Mouse (Mus musculus): Measurements from ENCODE around the gene Ip6k3.

The Ip6k3 gene

GRCm38 (mm10) chr17:27181666-27182065 lies 14.1 kb upstream of the Ip6k3 start:
- DNase-seq, result no peak

- DNase-seq, result no peak
Observed at GRCm38 (mm10) chr17:27179681-27180280, 12.2 kb upstream of the Ip6k3 start.

GRCm38 (mm10) chr17:27178427-27179177 lies 11.0 kb upstream of the Ip6k3 start:
- DNase-seq, result no peak

- no peak for DNase-seq
Observed at GRCm38 (mm10) chr17:27178019-27178418, 10.4 kb upstream of the Ip6k3 start.

GRCm38 (mm10) chr17:27176754-27177153 lies 9.2 kb upstream of the Ip6k3 start:
- no peak for DNase-seq

- DNase-seq, result no peak
Observed at GRCm38 (mm10) chr17:27176287-27176686, 8.7 kb upstream of the Ip6k3 start.

- DNase-seq, result no peak
Observed at GRCm38 (mm10) chr17:27175196-27175874, 7.7 kb upstream of the Ip6k3 start.

- DNase-seq, result no peak
Observed at GRCm38 (mm10) chr17:27173715-27174114, 6.1 kb upstream of the Ip6k3 start.

GRCm38 (mm10) chr17:27172459-27172858 lies 4.9 kb upstream of the Ip6k3 start:
- DNase-seq, result no peak

GRCm38 (mm10) chr17:27171121-27171520 lies 3.5 kb upstream of the Ip6k3 start:
- DNase-seq, result no peak

- DNase-seq, result no peak
Observed at GRCm38 (mm10) chr17:27169952-27170695, 2.5 kb upstream of the Ip6k3 start.

- DNase-seq, result no peak
Observed at GRCm38 (mm10) chr17:27168569-27168968, 974 bp upstream of the Ip6k3 start.

GRCm38 (mm10) chr17:27166901-27167300 lies 694 bp downstream of the Ip6k3 start:
- DNase-seq, result no peak

GRCm38 (mm10) chr17:27165054-27165773 lies 2.4 kb downstream of the Ip6k3 start:
- peak; percentile 31 for DNase-seq

GRCm38 (mm10) chr17:27160905-27161304 lies 6.7 kb downstream of the Ip6k3 start:
- DNase-seq, result no peak

- no peak for DNase-seq
Observed at GRCm38 (mm10) chr17:27159169-27159568, 8.4 kb downstream of the Ip6k3 start.

GRCm38 (mm10) chr17:27158439-27158838 lies 9.2 kb downstream of the Ip6k3 start:
- DNase-seq, result no peak

- no peak for DNase-seq
Observed at GRCm38 (mm10) chr17:27155752-27156151, 11.8 kb downstream of the Ip6k3 start.

GRCm38 (mm10) chr17:27154881-27155280 lies 12.7 kb downstream of the Ip6k3 start:
- DNase-seq, result no peak

- DNase-seq, result no peak
Observed at GRCm38 (mm10) chr17:27154256-27154655, 13.3 kb downstream of the Ip6k3 start.

GRCm38 (mm10) chr17:27153773-27154193 lies 13.8 kb downstream of the Ip6k3 start:
- DNase-seq, result no peak

- no peak for DNase-seq
Observed at GRCm38 (mm10) chr17:27152976-27153723, 14.4 kb downstream of the Ip6k3 start.
